Mouse (Mus musculus) limb, embryonic 14.5 days (tissue): ENCODE measurements around the gene Rars. TPM values are rescaled to one million over a fixed set of nuclear protein-coding genes. Genes with fewer than 3 reads are reported as not detected.

Experiments
- ATAC-seq: fragments of 200-750 bp; cut with Nextera tagmentation; 2 replicates; pipeline ENCODE4 v1.8.0; 2017; ENCODE audit warnings: low read depth, moderate number of reproducible peaks, moderate TSS enrichment; ENCODE audit not compliant: low FRiP score
- DNase-seq: peaks from one replicate; pipeline ENCODE4 v3.0.0-alpha.2; 2015; ENCODE audit warnings: low spot score
- H3K27ac ChIP-seq: fragments of 300-500 bp; sonication (generic); replicated peaks from 2 replicates; pipeline ENCODE4 v1.5.1; 2014; ENCODE audit warnings: low read depth, mild to moderate bottlenecking, low read length, moderate library complexity, mixed read lengths
- H3K27me3 ChIP-seq: fragments of 300-500 bp; sonication (generic); 2 replicates; pipeline ENCODE4 v1.6.1; 2014; ENCODE audit warnings: low read length, mixed read lengths; ENCODE audit not compliant: control insufficient read depth, insufficient read depth
- H3K36me3 ChIP-seq: fragments of 300-500 bp; sonication (generic); 2 replicates; pipeline ENCODE4 v1.6.1; 2014; ENCODE audit warnings: mild to moderate bottlenecking, low read length, moderate library complexity, mixed read lengths; ENCODE audit not compliant: control insufficient read depth, insufficient read depth
- H3K4me1 ChIP-seq: fragments of 300-500 bp; sonication (generic); 2 replicates; pipeline ENCODE4 v1.6.1; 2014; ENCODE audit warnings: antibody characterized with exemption, low read length, mixed read lengths; ENCODE audit not compliant: control insufficient read depth, insufficient read depth
- H3K4me2 ChIP-seq: fragments of 300-500 bp; sonication (generic); replicated peaks from 2 replicates; pipeline ENCODE4 v1.6.1; 2014; ENCODE audit warnings: low read depth, mild to moderate bottlenecking, low read length, moderate library complexity; ENCODE audit not compliant: severe bottlenecking
- H3K4me3 ChIP-seq: fragments of 300-500 bp; sonication (generic); replicated peaks from 2 replicates; pipeline ENCODE4 v1.5.1; 2014; ENCODE audit warnings: low read length
- H3K9ac ChIP-seq: fragments of 300-500 bp; sonication (generic); 2 replicates; pipeline ENCODE4 v1.6.1; 2014; ENCODE audit warnings: mild to moderate bottlenecking, low read depth, low read length, moderate library complexity; ENCODE audit not compliant: severe bottlenecking
- H3K9me3 ChIP-seq: fragments of 300-500 bp; sonication (generic); 2 replicates; pipeline ENCODE4 v1.6.1; 2016; ENCODE audit warnings: low read length; ENCODE audit not compliant: control insufficient read depth
- POLR2A ChIP-seq: fragments of 200-500 bp; IDR thresholded peaks from 2 replicates; pipeline ENCODE4 v1.8.0; 2012; ENCODE audit warnings: inconsistent platforms, mild to moderate bottlenecking, moderate library complexity, borderline replicate concordance; ENCODE audit not compliant: insufficient read depth, insufficient read length; ENCODE audit errors: extremely low read depth
- WGBS: fragments of 180-500 bp; shearing (Covaris S2); extraction: QIAGEN DNeasy Blood & Tissue Kit; methylation state at CpG from one replicate; pipeline ENCODE4 v1.1.7; 2014; 5-methylcytosine and 5-hydroxymethylcytosine counted together
- polyA plus RNA-seq, 2 experiments: library from polyadenylated mRNA; depleted of rRNA in 1 of 2; stranded (reverse) in 1 of 2; unstranded in 1 of 2; fragments of >200 nt; fragmentation: Nextera tagmentation in 1 of 2; extraction: Ambion mirVana in 1 of 2; gene quantifications; 2 replicates each; pipeline versions ENCODE4 v1.2.1 to v1.2.3; 2012 to 2014

Rars gene
- polyA plus RNA-seq, 2 experiments: 71.3 to 84.5 TPM

DNA sequence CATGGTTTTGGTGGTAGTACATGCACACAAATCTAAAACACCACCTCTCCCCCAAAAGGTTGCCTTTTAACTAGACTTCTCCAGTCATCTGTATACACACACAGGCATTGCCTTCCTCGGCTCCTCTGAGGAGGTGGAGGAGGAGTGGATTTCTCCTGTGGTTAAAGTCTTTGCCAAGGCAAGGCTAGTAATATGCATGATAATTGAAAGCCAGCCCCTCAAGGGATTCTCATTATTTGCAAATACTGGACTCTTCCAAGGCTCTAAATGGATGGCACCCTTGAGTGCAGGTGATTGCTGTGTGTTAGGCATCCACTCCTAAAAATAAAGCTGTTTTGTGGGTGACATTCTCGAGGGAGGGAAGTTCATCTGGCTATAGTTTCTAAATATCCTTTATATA, 45.9 kb downstream of the Rars start:
- H3K4me2 ChIP-seq: no peak overlapping the region
- DNase-seq (no peak), ATAC-seq (no peak)
- H3K27me3 ChIP-seq: no peaks in the 10 kb centered on the region
- H3K9me3 ChIP-seq: no peaks in the 10 kb centered on the region
- WGBS: 89% methylated on average over 2 of the region's 2 CpGs
- H3K36me3 ChIP-seq: peaks cover 56% of the 10 kb centered on the region
- no peak overlapping the region for H3K9ac ChIP-seq
- H3K4me3 ChIP-seq: no peak overlapping the region
- H3K4me1 ChIP-seq: no peaks in the 10 kb centered on the region
- no peak for TF ChIP-seq POLR2A
- H3K27ac ChIP-seq: no peak overlapping the region

DNA sequence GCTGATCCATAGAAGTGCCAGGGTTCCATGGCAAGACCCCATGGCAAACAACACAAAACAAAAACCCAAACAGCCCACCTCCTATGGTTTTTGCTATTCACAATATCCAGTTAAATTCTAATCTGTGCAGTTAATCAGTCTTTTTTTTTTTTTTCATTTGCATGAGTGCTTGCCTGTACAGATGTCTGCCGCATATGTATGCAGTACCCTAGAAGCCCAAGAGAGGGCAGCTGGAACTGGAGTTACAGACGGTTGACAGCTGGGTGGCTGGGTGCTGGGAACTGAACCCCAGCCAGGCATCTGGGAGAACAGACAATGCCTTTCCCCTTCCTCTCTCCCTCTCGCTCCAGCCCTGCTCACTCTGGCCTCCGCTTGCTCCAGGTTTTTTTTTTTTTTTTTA, 49.8 kb downstream of the Rars start:
- peaks cover 77% of the 10 kb centered on the region for H3K36me3 ChIP-seq
- DNase-seq (no peak), ATAC-seq (no peak)

DNA sequence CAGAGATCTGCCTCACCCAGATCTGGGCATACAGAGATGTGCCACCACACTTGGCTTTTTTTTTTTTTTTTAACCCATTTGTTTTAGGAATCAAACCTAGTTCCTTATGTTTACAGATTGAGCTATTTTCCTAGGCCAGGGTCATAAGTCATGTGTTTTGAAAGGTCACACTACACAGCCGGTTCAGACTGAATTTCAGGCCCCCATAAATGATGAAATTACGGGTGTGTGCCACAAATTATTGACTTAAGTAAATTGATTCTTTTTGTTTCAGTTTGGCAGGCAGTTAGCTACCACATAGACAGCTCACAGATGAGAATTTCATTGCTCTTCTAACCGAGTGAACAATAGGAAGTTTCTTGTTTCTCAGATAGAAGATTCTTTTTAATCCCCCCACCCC, 50.3 kb downstream of the Rars start:
- Histone ChIP-seq H3K27me3 (no peaks in the 10 kb centered on the region), H3K9me3 (no peaks in the 10 kb centered on the region), H3K27ac (no peak overlapping the region), H3K4me1 (no peaks in the 10 kb centered on the region), H3K4me3 (no peak overlapping the region), H3K9ac (no peak overlapping the region), H3K4me2 (no peak overlapping the region), H3K36me3 (peaks cover 77% of the 10 kb centered on the region)
- 85% methylated on average over 3 of the region's 3 CpGs for WGBS
- no peak for TF ChIP-seq POLR2A
- ATAC-seq (no peak), DNase-seq (no peak)

More for the DNA sequence above, 49.8 kb downstream of the Rars start:
- Histone ChIP-seq H3K9me3 (no peaks in the 10 kb centered on the region), H3K27ac (no peak overlapping the region), H3K9ac (no peak overlapping the region), H3K27me3 (no peaks in the 10 kb centered on the region), H3K4me3 (no peak overlapping the region), H3K4me2 (no peak overlapping the region), H3K4me1 (no peaks in the 10 kb centered on the region)
- WGBS: 94% methylated on average over 4 of the region's 4 CpGs
- TF ChIP-seq POLR2A: no peak

DNA sequence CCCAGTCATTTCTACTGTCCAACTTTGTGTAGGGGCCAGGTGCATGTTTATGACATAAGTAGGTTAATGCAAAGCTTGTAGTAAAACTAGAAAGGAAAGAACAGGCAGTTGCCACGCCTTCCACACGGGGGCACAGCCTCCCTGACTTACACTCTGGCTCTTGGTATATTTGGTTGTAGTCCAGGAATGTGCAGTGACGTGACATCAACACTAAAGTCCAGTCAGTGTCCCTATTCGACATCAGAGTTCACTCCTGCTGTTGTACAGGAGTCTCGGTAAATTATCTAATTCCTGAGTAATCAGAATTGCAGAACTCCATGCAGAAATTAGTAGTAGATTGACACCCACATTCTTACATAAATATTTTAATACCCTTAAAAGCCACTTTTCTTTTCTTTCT, 51.3 kb downstream of the Rars start:
- H3K9me3 ChIP-seq: no peaks in the 10 kb centered on the region
- no peak overlapping the region for H3K27ac ChIP-seq
- no peaks in the 10 kb centered on the region for H3K27me3 ChIP-seq
- H3K4me2 ChIP-seq: no peak overlapping the region
- H3K4me3 ChIP-seq: no peak overlapping the region
- H3K9ac ChIP-seq: no peak overlapping the region
- WGBS: 92% methylated on average over 5 of the region's 5 CpGs
- peaks cover 80% of the 10 kb centered on the region for H3K36me3 ChIP-seq
- TF ChIP-seq POLR2A: no peak
- DNase-seq (no peak), ATAC-seq (no peak)
- no peaks in the 10 kb centered on the region for H3K4me1 ChIP-seq

DNA sequence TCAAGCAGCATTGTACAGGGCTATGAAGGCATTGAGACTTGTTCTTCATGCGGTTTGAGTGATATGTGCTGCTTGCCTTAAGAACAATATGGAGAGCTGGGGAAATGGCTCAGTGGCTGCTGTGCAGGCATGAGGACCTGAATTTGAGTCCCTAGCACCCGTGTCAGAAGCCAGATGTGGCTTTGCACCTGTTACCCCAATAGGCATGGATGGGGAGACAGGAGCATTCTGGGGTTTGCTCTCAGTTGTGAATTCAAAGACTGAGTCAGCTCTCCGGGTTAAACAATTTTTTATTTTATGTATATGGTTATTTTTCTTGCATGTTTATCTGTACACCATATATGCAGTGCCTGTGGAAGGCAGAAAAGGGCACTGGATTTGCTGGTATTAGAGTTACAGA, 51.9 kb downstream of the Rars start:
- no peak for TF ChIP-seq POLR2A
- whole genome bisulfite sequencing: 97% methylated on average over 3 of the region's 3 CpGs
- H3K9ac ChIP-seq: no peak overlapping the region
- no peaks in the 10 kb centered on the region for H3K27me3 ChIP-seq
- no peaks in the 10 kb centered on the region for H3K9me3 ChIP-seq
- no peak overlapping the region for H3K4me3 ChIP-seq
- ATAC-seq (no peak), DNase-seq (no peak)
- H3K36me3 ChIP-seq: peaks cover 83% of the 10 kb centered on the region
- no peak overlapping the region for H3K27ac ChIP-seq
- H3K4me1 ChIP-seq: no peaks in the 10 kb centered on the region
- H3K4me2 ChIP-seq: no peak overlapping the region

DNA sequence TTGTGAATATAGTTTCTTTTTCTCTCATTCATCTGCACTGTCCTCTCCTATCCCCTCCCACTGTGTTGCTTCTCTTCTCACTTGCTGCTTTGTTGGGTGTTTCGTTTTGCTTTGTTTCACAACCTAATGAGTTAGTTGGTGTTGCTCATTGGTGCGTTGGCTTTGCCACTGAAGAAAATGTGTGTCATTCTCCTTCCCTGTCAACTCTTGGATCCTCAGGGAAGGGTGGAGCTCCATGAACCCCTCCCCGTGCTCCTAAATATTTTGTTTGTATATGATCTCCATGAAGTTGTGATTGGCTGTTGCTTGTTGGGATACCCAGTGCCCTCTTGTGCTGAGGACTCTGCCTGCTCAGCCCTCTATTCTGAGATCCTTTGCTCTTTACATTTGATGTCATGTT, 54.0 kb downstream of the Rars start:
- ATAC-seq (no peak), DNase-seq (no peak)
- no peak overlapping the region for H3K4me3 ChIP-seq
- no peak for TF ChIP-seq POLR2A
- no peaks in the 10 kb centered on the region for H3K4me1 ChIP-seq
- H3K4me2 ChIP-seq: no peak overlapping the region
- H3K27ac ChIP-seq: no peak overlapping the region
- no peak overlapping the region for H3K9ac ChIP-seq
- no peaks in the 10 kb centered on the region for H3K27me3 ChIP-seq
- H3K36me3 ChIP-seq: peaks cover 89% of the 10 kb centered on the region
- no peaks in the 10 kb centered on the region for H3K9me3 ChIP-seq
- WGBS: 88% methylated on average over 3 of the region's 3 CpGs
